Mouse (Mus musculus): ENCODE results near the gene Ly6g5c. TPM values are rescaled to one million over a fixed set of nuclear protein-coding genes. Genes with fewer than 3 reads are reported as not detected.

The Ly6g5c gene
- polyA plus RNA-seq (2017; shearing (Covaris generic)): not detected

GRCm38 (mm10) chr17:35108097-35108496 is at the start of gene Ly6g5c:
Gene Ly6g5c, plus strand, starts transcription at chr17:35108279.

DNA sequence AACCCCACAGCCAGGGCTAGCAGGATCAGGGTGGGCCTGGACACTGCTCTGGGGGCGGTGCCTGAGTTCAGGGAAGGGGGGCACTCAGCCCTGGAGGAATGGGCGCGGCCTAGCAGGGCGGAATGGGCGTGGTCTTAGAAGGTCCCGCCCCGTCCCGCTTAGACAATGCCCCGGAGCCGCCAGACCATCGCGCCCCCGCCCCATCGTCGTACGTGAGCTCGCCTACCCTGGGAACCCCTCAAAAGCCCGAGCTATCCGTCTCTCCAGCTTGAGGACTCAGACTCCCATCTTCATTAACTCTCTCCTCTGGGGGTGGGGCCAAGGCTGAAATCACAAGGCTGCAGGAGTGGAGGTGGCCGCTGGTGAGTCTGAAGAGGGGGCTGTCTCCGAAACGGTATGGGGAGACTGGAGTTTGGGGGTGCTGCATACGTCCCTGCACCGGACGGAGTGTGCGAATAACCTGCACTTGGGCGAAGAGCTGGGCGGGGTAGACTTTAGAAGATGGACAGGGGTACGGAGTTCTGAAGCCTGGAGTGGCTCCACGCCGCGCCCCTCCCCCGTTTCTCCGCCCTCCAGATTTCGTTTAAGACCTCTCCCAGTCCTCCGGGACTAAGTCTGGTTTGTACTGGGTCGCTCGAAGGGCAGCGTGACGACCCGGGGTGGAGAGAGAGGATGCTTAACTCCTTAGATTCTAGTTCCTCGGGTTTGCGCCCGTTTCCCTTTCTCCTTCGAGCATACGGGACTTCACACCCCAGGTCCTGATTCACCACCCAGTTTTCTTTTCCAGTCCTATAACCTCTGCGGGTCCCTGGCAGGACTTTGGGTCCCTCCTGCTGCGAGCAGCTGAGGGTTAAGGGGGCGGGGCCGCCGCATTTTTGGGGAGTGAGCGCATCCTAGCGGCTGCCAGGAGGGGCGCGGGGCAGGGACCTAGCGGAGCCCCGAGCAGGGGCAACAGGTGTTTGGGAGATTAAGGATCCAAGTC is 48.9 kb upstream of the Ly6g5c start, which contains the start of gene Ddah2:
Gene Ddah2, plus strand, starts transcription at position 125 of the 982 bp plus-strand sequence.

DNA sequence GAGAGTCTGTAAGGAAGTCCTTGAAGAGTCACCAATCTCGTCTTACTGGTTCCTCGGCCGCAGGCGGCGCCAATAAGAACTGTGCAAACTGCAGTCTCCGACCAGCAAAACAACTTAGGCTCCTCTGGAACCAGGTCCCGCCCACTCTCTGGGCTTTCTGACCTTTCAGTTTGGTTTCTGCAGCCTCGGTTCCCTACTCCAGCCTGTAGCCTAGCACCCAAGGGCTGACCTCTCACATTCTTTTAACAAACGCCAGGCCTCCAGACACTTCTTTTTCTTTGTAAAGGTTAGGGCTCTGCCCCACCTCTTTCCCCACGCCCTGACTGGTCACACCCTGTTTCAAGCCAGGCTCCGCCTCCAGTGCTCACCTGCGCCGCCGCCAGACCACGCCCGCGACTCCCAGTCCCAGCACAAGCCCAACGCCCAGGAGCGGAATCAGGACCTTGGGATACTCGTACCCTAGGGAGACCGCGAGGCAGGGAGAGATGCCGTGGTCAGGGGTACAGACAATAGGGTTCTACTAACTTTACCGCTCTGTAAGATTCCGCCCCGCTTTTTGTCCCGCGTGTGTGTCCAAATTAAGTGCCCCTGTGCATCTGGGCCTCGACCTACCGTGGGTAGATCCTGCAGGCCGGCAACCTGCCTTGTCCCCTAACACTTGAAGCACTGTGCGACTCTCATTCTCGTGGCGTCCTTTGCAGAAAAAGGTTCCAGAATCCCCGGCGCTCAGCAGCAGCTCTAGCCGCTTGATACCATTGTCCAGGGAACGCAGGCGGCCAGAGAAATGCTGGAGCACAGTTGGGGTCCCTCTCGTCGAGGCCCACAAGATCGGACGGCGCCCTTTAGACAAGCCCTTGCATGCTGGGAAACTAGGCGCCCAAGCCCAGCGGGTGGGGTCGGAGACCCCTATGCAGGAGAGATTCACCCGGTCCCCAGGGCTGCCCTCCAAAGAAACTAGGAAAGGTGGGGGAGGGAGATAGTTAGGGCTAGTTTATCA is 42.8 kb upstream of the Ly6g5c start, which contains the start of gene Ly6g6c:
Gene Ly6g6c, plus strand, starts transcription at position 438 of the 997 bp plus-strand sequence.

GRCm38 (mm10) chr17:35066084-35066483 is 42.0 kb upstream of the Ly6g5c start, which contains the start of gene Mpig6b:
Gene Mpig6b, minus strand, starts transcription at chr17:35066184.

DNA sequence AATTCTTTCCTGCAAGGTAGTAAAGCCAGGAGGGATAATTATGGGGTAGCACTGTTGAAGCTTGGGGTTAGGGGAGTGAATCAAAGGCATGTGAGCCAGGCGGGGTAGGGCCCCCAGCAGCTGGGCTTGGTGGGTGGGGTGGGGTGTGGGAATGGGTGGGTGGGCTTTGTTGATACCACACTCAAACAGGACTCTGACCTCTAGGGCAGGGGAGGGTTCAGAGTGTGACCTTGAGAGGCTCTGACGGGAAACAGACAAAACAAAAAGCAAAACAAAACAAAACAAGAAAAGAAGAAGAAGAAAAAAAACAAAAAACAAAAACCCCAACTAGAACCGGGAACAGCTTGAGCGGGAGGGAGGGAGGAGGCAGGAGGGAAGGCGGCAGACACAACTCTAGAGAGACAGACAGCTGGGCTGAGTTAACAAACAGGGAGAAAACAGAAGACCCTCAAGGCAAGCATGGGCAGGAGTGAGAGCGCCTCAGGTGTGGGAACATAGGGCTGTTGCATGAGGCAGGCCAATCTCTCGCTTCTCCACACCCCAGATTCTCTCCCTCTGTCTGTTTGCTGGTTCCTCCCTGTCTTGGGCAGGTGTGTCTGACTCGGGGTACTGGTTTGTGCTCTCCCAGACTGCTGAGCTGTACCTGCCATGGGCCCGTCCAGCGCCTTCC is 31.4 kb upstream of the Ly6g5c start, which contains the start of gene Ly6g6e:
Gene Ly6g6e, plus strand, starts transcription at position 396 of the 670 bp plus-strand sequence.

GRCm38 (mm10) chr17:35077786-35078233 is 30.3 kb upstream of the Ly6g5c start, which contains the start of gene Ly6g6d:
Gene Ly6g6d, minus strand, starts transcription at chr17:35078065.

DNA sequence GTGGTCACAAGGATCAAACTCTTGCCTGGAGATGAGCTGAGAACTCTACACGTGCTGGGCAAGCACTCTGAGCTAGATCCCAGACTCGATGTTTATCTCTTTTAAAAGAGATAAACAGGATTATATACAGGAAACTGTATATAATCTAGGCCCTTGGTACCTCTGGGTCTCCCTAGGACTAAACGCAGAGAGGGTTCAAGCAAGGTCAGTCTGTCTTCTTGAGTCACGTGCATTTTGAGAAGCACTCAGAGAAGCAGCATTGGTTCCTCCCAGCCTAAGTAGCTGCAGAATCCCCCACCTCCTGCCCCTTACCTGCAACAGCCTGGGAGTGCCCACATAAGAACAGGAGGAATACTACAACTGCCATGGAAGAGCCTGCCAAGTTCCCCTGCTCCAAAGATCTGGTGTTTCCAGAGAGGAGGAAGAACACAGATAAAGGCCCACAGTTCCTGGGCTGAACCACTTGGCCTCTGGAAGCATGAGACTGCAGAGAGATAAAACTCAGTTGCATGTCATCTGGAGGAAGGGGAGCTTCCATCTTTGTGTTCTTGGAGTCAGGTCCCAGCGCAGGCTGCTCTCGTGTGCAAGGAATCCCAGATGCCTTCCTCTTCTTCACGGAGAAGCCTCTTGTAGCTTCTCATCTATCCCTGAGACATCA is 22.7 kb upstream of the Ly6g5c start, which contains the start of gene Ly6g6f:
Gene Ly6g6f, minus strand, starts transcription at position 403 of the 658 bp plus-strand sequence.

GRCm38 (mm10) chr17:35088825-35089644 is 19.0 kb upstream of the Ly6g5c start, which contains the start of gene Abhd16a:
Gene Abhd16a, plus strand, starts transcription at chr17:35089263.

GRCm38 (mm10) chr17:35115046-35116019 is 7.3 kb downstream of the Ly6g5c start, which contains the start of gene Ly6g5b:
Gene Ly6g5b, minus strand, starts transcription at chr17:35115428.

GRCm38 (mm10) chr17:35121143-35121799 is 13.2 kb downstream of the Ly6g5c start, which contains the start of gene Gpank1:
Gene Gpank1, plus strand, starts transcription at chr17:35121455.

DNA sequence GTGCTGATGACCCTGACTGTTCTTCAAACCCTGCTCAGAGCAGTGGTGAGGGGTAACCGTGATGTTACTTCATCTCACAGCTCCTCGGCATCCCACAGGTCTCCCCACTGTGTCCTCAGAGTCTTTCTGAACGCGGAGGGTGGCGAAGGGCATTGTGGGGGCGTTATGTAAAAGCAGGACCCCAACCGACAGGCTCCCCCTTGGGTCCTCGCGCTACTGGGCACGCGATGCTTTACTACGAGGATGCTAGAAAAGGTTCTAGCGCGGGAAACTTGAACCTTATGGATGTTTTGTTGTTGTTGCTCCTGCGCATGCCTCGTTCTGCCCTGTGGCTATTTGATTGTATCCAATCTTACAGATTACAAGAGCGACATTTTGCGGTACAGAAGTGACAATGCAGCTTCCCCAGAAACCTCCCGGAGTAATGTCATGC is 13.8 kb downstream of the Ly6g5c start, which contains the start of gene Csnk2b:
Gene Csnk2b, minus strand, starts transcription at position 183 of the 433 bp plus-strand sequence.

GRCm38 (mm10) chr17:35126206-35126611 is 18.1 kb downstream of the Ly6g5c start, which contains the start of gene D17H6S53E:
Gene D17H6S53E, plus strand, starts transcription at chr17:35126373.

GRCm38 (mm10) chr17:35131500-35132173 is 23.6 kb downstream of the Ly6g5c start, which contains the start of gene Apom:
Gene Apom, minus strand, starts transcription at chr17:35132050.

DNA sequence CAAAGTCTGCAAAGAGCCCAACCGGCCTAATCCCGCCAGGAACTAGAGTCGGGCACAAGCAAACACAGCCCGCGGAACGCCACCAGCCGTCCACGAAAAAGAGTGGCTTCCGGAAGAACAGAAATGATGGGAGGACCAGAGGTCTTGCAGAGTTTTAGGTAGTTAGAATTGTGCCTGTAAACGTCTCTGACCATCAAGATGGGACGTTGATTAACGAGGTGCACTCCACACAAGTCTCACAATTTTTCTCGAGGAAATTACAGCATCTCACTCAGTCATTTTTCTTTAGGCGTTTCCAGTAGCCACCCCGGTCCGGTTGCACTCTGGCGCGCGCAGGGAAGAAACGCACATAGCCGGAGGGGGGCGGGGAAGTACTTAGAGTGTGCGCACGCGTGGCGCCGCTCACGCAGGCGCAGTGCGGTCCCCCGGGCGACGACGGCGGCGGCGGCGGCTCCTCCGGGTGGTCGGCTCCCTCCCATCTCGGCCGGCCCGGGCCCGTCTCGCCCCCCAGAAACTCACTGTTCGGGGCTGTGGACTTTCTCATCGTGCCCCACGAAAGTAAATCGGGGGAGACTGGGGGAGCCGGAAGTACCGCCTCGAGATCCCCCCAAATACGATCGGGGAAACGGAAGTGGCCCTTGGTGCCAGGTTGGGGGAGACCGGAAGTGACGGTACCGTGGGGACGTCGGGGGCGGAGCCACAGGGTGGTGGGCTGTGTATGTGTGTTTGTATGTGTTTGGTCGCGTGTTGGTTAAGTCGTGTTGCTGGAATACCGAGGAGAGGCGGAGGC is 26.9 kb downstream of the Ly6g5c start, which contains the start of gene Bag6:
Gene Bag6, plus strand, starts transcription at position 378 of the 790 bp plus-strand sequence.

All from effector memory CD4-positive, alpha-beta T cell, adult 5 months (primary cell).